Mouse (Mus musculus) gastrocnemius, postnatal 10 days (tissue): ENCODE data around the gene Olfr105-ps. TPM values are rescaled to one million over a fixed set of nuclear protein-coding genes. Genes with fewer than 3 reads are reported as not detected.

Source experiments
- DNase-seq: peaks from one replicate; pipeline ENCODE4 v3.0.0; 2021; ENCODE audit warnings: mixed read lengths
- long read RNA-seq, 2 experiments: library from polyadenylated mRNA; stranded (forward); transcript quantifications; one replicate each; pipeline ENCODE4 v2.0.0; 2021
- total RNA-seq, 2 experiments: library from RNA; stranded (reverse); gene quantifications; 2 replicates each; pipeline ENCODE4 v1.2.3; 2021

Olfr105-ps gene
- total RNA-seq: not detected
- long read RNA-seq, experiment 1: 0 reads
- long read RNA-seq, experiment 2: 0 reads

DNA sequence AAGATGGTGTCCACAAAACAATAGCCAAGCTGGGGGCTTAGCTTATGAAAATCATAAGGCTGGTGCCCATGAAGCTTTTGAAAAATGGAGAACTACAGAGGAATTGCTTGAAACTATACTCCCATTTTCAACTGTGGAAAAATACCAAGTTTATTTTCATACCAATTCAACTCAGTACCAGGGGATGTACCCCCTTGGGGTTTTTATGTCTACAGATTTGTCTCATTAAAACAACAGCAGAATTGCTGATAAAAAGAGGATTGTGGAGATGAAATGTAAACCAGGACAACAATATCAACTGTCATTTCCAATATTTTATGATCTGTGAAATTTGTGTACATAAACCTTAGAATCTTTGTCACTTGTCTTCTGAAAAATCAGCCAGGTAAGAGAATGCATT lies at the start of gene Olfr105-ps:
TSS of gene Olfr105-ps (plus strand) at position 301 of the 400 bp plus-strand sequence.
- DNase-seq: no peak

- DNase-seq: no peak
Measured at GRCm38 (mm10) chr17:37339598-37339997, 39.2 kb upstream of the Olfr105-ps start, which contains the start of gene Olfr103. TSS of gene Olfr103 (minus strand) at chr17:37339698.

DNA sequence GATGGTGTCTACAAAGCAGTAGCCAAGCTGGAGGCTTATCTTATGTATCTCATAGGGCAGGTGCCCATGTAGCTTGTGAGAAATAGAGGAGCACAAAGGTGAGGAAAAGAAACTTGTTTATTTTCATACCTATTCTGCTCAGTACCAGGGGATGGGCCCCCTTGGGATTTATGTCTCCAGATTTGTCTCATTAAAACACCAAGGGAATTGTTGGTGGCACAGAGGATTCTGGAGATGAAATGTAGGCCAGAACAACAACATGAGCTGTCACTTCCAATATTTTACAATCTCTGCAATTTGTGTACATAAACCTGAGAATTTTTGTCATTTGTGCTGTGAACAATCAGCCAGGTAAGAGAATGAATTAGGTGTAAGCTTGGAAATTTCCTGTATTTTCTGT lies 19.6 kb upstream of the Olfr105-ps start, which contains the start of gene Olfr104-ps:
TSS of gene Olfr104-ps (plus strand) at position 301 of the 400 bp plus-strand sequence.
- no peak for DNase-seq

- no peak for DNase-seq
Measured at GRCm38 (mm10) chr17:37390093-37390492, 11.3 kb downstream of the Olfr105-ps start, which contains the start of gene Olfr106-ps. TSS of gene Olfr106-ps (plus strand) at chr17:37390393.

DNA sequence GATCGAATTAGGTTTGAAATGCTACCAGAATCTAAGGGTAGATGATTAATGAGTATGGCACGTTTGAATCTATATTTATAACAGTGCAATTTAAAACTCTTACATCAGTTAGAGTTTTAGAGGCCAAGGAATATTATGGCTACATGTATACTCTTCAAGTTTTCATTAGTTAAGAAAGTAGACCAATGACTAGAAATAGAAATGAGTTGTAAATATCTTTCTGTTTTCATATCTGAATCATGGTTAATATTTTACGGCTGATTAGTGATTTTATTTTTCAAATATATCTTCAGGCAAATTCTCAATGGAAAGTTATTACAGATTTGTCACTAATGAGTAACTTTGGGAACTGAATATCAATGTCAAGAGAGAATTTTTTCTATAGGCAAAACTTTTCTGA lies 20.1 kb downstream of the Olfr105-ps start, which contains the start of gene Olfr107:
TSS of gene Olfr107 (plus strand) at position 301 of the 400 bp plus-strand sequence.
- no peak for DNase-seq

DNA sequence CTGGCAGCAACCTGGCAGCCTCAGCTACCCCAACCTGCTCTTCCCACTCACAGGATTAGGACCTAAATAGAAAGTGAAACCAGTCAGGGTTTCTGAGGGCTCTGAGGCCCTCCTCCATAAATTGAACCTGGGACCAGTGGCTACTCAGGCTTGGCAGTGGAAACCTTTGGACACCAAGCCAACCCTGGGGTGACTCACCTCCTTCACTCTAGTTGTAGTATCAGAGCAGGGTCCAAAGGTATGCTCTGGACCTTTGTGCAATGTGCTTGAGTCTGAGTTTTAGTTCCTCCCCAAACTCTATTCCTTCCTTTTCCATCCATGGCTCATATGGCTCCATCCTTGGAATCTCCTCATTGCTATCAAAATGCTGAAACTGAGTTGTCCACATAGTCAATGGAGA lies 34.5 kb downstream of the Olfr105-ps start:
- DNase-seq: no peak

Other genes with a start within 250 kb of the Olfr105-ps start
- gene Olfr93, start 217.5 kb upstream of the Olfr105-ps start, total RNA-seq: not detected
- gene Ubd, start 185.1 kb upstream of the Olfr105-ps start, total RNA-seq: not detected
- not detected for gene Olfr94, start 178.0 kb upstream of the Olfr105-ps start, total RNA-seq
- gene Olfr95, start 165.9 kb upstream of the Olfr105-ps start, total RNA-seq: not detected
- gene Olfr96, start 158.9 kb upstream of the Olfr105-ps start, total RNA-seq: not detected
- not detected for gene Olfr97, start 141.7 kb upstream of the Olfr105-ps start, total RNA-seq
- not detected for gene Olfr98, start 115.3 kb upstream of the Olfr105-ps start, total RNA-seq
- 1 to 10 TPM; 1.7 to 2.2 TPM for gene H2-M3, start 108.8 kb upstream of the Olfr105-ps start, total RNA-seq
- not detected for gene Olfr99, start 95.6 kb upstream of the Olfr105-ps start, total RNA-seq
- not detected for gene Olfr101, start 74.7 kb upstream of the Olfr105-ps start, total RNA-seq
- gene Olfr102, start 62.0 kb upstream of the Olfr105-ps start, total RNA-seq: not detected
- not detected for gene Olfr103, start 39.3 kb upstream of the Olfr105-ps start, total RNA-seq
- not detected for gene Olfr104-ps, start 19.5 kb upstream of the Olfr105-ps start, total RNA-seq
- gene Olfr106-ps, start 11.4 kb downstream of the Olfr105-ps start, total RNA-seq: not detected
- not detected for gene Olfr107, start 20.2 kb downstream of the Olfr105-ps start, total RNA-seq
- gene Olfr108, start 66.4 kb downstream of the Olfr105-ps start, total RNA-seq: not detected
- not detected for gene Olfr109, start 79.9 kb downstream of the Olfr105-ps start, total RNA-seq
- not detected for gene H2-M2, start 104.5 kb downstream of the Olfr105-ps start, total RNA-seq
- gene Olfr110, start 113.4 kb downstream of the Olfr105-ps start, total RNA-seq: not detected
- not detected for gene Olfr111, start 129.0 kb downstream of the Olfr105-ps start, total RNA-seq
- gene Olfr112, start 190.4 kb downstream of the Olfr105-ps start, total RNA-seq: not detected
- not detected for gene Olfr113, start 198.6 kb downstream of the Olfr105-ps start, total RNA-seq
- gene Olfr114, start 213.7 kb downstream of the Olfr105-ps start, total RNA-seq: not detected
- under 1 TPM; 0.11 to 0.26 TPM for gene Olfr115, start 248.1 kb downstream of the Olfr105-ps start, total RNA-seq
- gene Olfr116, start 248.2 kb downstream of the Olfr105-ps start, total RNA-seq: not detected